In genomic region chr11:97769704-97770103, GRCm38 (mm10) we compare ENCODE assay signal across 22 mouse cellular contexts. TPM values are rescaled to one million over a fixed set of nuclear protein-coding genes. Genes with fewer than 3 reads are reported as not detected.
DNase-seq lines count a peak whose midpoint lies in the region; ATAC-seq and TF ChIP-seq lines count a peak whose summit lies in the region.
"Had no signal": no experiment of that assay in that cellular context is flagged by ENCODE, and none has a peak within 500 bp of the region (broad histone marks: within the 10 kb centered on the region; RNA-seq: fewer than 3 reads in every experiment).

No protein-coding gene starts in this region.

- no peaks in the 10 kb centered on the region for H3K36me3 ChIP-seq in intestine, embryonic 15.5 days
- no peaks in the 10 kb centered on the region for H3K36me3 ChIP-seq in stomach, postnatal 0 days (ENCODE audit: control insufficient read depth, insufficient read depth, low read length)
- H3K36me3 ChIP-seq in forebrain, embryonic 10.5 days (replicated peaks), result peaks cover 5% of the 10 kb centered on the region
- H3K36me3 ChIP-seq: kidney, embryonic 15.5 days; limb, embryonic 13.5 days; liver, embryonic 15.5 days; midbrain, embryonic 12.5 days had no signal

- DNase-seq in adrenal gland, adult 2 months, result peak; percentile 50
- no peak for DNase-seq in adrenal gland, postnatal 14 days
- peak; percentile 70 for DNase-seq in 416B (ENCODE audit: low read depth)
- peak; percentile 86 for DNase-seq in stomach, postnatal 0 days (ENCODE audit: low spot score)
- no peak for DNase-seq in frontal cortex, postnatal 36 days (ENCODE audit: low spot score in 2 of 2)
- no peak for DNase-seq in forebrain, embryonic 10.5 days (ENCODE audit: extremely low spot score, low spot score)
- DNase-seq: adrenal gland, postnatal 25 days; B cell, adult 2 months; cerebellum, adult 11-12 months; gastrocnemius, adult 2 months; heart, postnatal 10 days; right cerebral cortex, postnatal 25 days; thymus, postnatal 14 days had no signal

- WGBS in intestine, embryonic 15.5 days, result 22% methylated on average over 2 of the region's 2 CpGs
- 26% methylated on average over 2 of the region's 2 CpGs for WGBS in stomach, postnatal 0 days
- 36% methylated on average over 2 of the region's 2 CpGs for WGBS in forebrain, embryonic 10.5 days

- H3K9ac ChIP-seq in intestine, embryonic 15.5 days, result no peak overlapping the region
- no peak overlapping the region for H3K9ac ChIP-seq in stomach, postnatal 0 days (ENCODE audit: low read length)
- H3K9ac ChIP-seq: kidney, embryonic 15.5 days; limb, embryonic 13.5 days; liver, embryonic 15.5 days; midbrain, embryonic 12.5 days; neural tube, embryonic 13.5 days had no signal

- no peaks in the 10 kb centered on the region for H3K9me3 ChIP-seq in intestine, embryonic 15.5 days
- H3K9me3 ChIP-seq in stomach, postnatal 0 days (ENCODE audit: control insufficient read depth, low read length), result no peaks in the 10 kb centered on the region
- no peaks in the 10 kb centered on the region for H3K9me3 ChIP-seq in forebrain, embryonic 10.5 days
- H3K9me3 ChIP-seq: kidney, embryonic 15.5 days; limb, embryonic 13.5 days; liver, embryonic 15.5 days; midbrain, embryonic 12.5 days; neural tube, embryonic 13.5 days had no signal

- peaks cover 7% of the 10 kb centered on the region for H3K4me1 ChIP-seq in intestine, embryonic 15.5 days (replicated peaks)
- H3K4me1 ChIP-seq in stomach, postnatal 0 days (replicated peaks; ENCODE audit: control insufficient read depth, insufficient read depth), result peaks cover 6% of the 10 kb centered on the region; the same call in 1 of the 2 replicates
- H3K4me1 ChIP-seq in forebrain, embryonic 10.5 days, result peaks cover 20% of the 10 kb centered on the region

- ATAC-seq in intestine, embryonic 15.5 days, result peak; percentile 59
- ATAC-seq in stomach, postnatal 0 days (ENCODE audit: low FRiP score, low TSS enrichment), result peak; percentile 85
- ATAC-seq in frontal cortex, adult (ENCODE audit: low TSS enrichment), result no peak

- H3K4me2 ChIP-seq in intestine, embryonic 15.5 days (replicated peaks), result no peak overlapping the region
- H3K4me2 ChIP-seq in stomach, postnatal 0 days (replicated peaks; ENCODE audit: low read depth), result no peak overlapping the region
- H3K4me2 ChIP-seq: heart, embryonic 11.5 days; kidney, embryonic 15.5 days; limb, embryonic 13.5 days; liver, embryonic 15.5 days; midbrain, embryonic 12.5 days; neural tube, embryonic 13.5 days had no signal

- H3K27ac ChIP-seq in intestine, embryonic 15.5 days, result no peak overlapping the region
- no peak overlapping the region for H3K27ac ChIP-seq in stomach, postnatal 0 days (replicated peaks)
- H3K27ac ChIP-seq in forebrain, embryonic 10.5 days, result no peak overlapping the region
- H3K27ac ChIP-seq: gastrocnemius, adult 2 months; kidney, embryonic 15.5 days; limb, embryonic 13.5 days; liver, embryonic 15.5 days; midbrain, embryonic 12.5 days; neural tube, embryonic 13.5 days had no signal

- TF ChIP-seq EP300 in stomach, postnatal 0 days (optimal IDR thresholded peaks at IDR 0.05), result no peak

- no peak for TF ChIP-seq CTCF in stomach, postnatal 0 days (IDR thresholded peaks at IDR 0.05; ENCODE audit: low read depth)

- H3K27me3 ChIP-seq in intestine, embryonic 15.5 days (replicated peaks), result no peaks in the 10 kb centered on the region
- H3K27me3 ChIP-seq in stomach, postnatal 0 days (ENCODE audit: control insufficient read depth, insufficient read depth, low read length), result no peaks in the 10 kb centered on the region
- H3K27me3 ChIP-seq in forebrain, embryonic 10.5 days (ENCODE audit: poor library complexity, severe bottlenecking), result no peaks in the 10 kb centered on the region
- H3K27me3 ChIP-seq: kidney, embryonic 15.5 days; limb, embryonic 13.5 days; midbrain, embryonic 12.5 days; neural tube, embryonic 13.5 days had no signal

- no peak overlapping the region for H3K4me3 ChIP-seq in intestine, embryonic 15.5 days (replicated peaks)
- no peak overlapping the region for H3K4me3 ChIP-seq in stomach, postnatal 0 days (ENCODE audit: low read depth, low read length)
- H3K4me3 ChIP-seq in forebrain, embryonic 10.5 days, result no peak overlapping the region
- H3K4me3 ChIP-seq: gastrocnemius, adult 2 months; kidney, embryonic 15.5 days; limb, embryonic 13.5 days; liver, embryonic 15.5 days; midbrain, embryonic 12.5 days; neural tube, embryonic 13.5 days had no signal

RNA-seq across cellular contexts. Expression of gene Cwc25, which starts 3.3 kb away (rescaled TPM):
- 10 to 100 TPM; 17.5 to 28.9 TPM for total RNA-seq in adrenal gland, adult 2 months (2021)
- polyA plus RNA-seq in adrenal gland, adult 2 months (2012; rRNA removed), result 5.1 and 6.5 TPM in 2 replicates
- 17.6 and 18.7 TPM in 2 replicates for total RNA-seq in adrenal gland, postnatal 14 days (2021)
- 13.3 and 13.4 TPM in 2 replicates for polyA plus RNA-seq in intestine, embryonic 15.5 days (2015; fragmentation: Nextera tagmentation; extraction: Ambion mirVana)
- 9.0 TPM in 2 replicates for polyA plus RNA-seq in stomach, postnatal 0 days (2015; fragmentation: Nextera tagmentation; extraction: Ambion mirVana)
- polyA plus RNA-seq in forebrain, embryonic 10.5 days (2016; fragmentation: Nextera tagmentation; extraction: Ambion mirVana), result 20.3 and 22.0 TPM in 2 replicates

RNA-seq across cellular contexts. Expression of gene 1700001P01Rik, which starts 6.0 kb away (rescaled TPM):
- under 1 TPM in 1 of 2 experiments, not detected in 1; 0.49 TPM for total RNA-seq in adrenal gland, adult 2 months (2021)
- not detected in 2 replicates for polyA plus RNA-seq in adrenal gland, adult 2 months (2012; rRNA removed)
- total RNA-seq in adrenal gland, postnatal 14 days (2021), result not detected in 2 replicates
- 0.24 TPM in 1 of 2 replicates, not detected in the other for polyA plus RNA-seq in intestine, embryonic 15.5 days (2015; fragmentation: Nextera tagmentation; extraction: Ambion mirVana)
- not detected in 2 replicates for polyA plus RNA-seq in stomach, postnatal 0 days (2015; fragmentation: Nextera tagmentation; extraction: Ambion mirVana)
- 0.73 TPM in 1 of 2 replicates, not detected in the other for polyA plus RNA-seq in forebrain, embryonic 10.5 days (2016; fragmentation: Nextera tagmentation; extraction: Ambion mirVana)
- total RNA-seq: adrenal gland, postnatal 25 days; granulocyte monocyte progenitor cell, adult 5-6 weeks; heart, postnatal 10 days had no signal
- polyA plus RNA-seq: heart, embryonic 11.5 days; liver, embryonic 15.5 days had no signal

RNA-seq across cellular contexts. Expression of gene Rpl23, which starts 12.5 kb away (rescaled TPM):
- total RNA-seq in adrenal gland, adult 2 months (2021), result 100 to 1,000 TPM; 700 to 846 TPM
- 13.7 and 14.2 TPM in 2 replicates for polyA plus RNA-seq in adrenal gland, adult 2 months (2012; rRNA removed)
- 809 and 980 TPM in 2 replicates for total RNA-seq in adrenal gland, postnatal 14 days (2021)
- polyA plus RNA-seq in intestine, embryonic 15.5 days (2015; fragmentation: Nextera tagmentation; extraction: Ambion mirVana), result 530 and 606 TPM in 2 replicates
- 585 and 586 TPM in 2 replicates for polyA plus RNA-seq in stomach, postnatal 0 days (2015; fragmentation: Nextera tagmentation; extraction: Ambion mirVana)
- polyA plus RNA-seq in forebrain, embryonic 10.5 days (2016; fragmentation: Nextera tagmentation; extraction: Ambion mirVana), result 449 and 492 TPM in 2 replicates

RNA-seq across cellular contexts. Expression of gene Pip4k2b, which starts 25.2 kb away (rescaled TPM):
- total RNA-seq in adrenal gland, adult 2 months (2021), result 10 to 100 TPM; 26.9 to 27.2 TPM
- 12.8 and 14.7 TPM in 2 replicates for polyA plus RNA-seq in adrenal gland, adult 2 months (2012; rRNA removed)
- 24.8 and 34.7 TPM in 2 replicates for total RNA-seq in adrenal gland, postnatal 14 days (2021)
- 1.0 and 1.2 TPM in 2 replicates for polyA plus RNA-seq in intestine, embryonic 15.5 days (2015; fragmentation: Nextera tagmentation; extraction: Ambion mirVana)
- polyA plus RNA-seq in stomach, postnatal 0 days (2015; fragmentation: Nextera tagmentation; extraction: Ambion mirVana), result 0.73 and 0.75 TPM in 2 replicates
- 1.3 and 2.1 TPM in 2 replicates for polyA plus RNA-seq in forebrain, embryonic 10.5 days (2016; fragmentation: Nextera tagmentation; extraction: Ambion mirVana)

RNA-seq across cellular contexts. Expression of gene Lasp1, which starts 29.1 kb away (rescaled TPM):
- 100 to 1,000 TPM; 118 to 172 TPM for total RNA-seq in adrenal gland, adult 2 months (2021)
- polyA plus RNA-seq in adrenal gland, adult 2 months (2012; rRNA removed), result 127 and 138 TPM in 2 replicates
- 98.2 and 107 TPM in 2 replicates for total RNA-seq in adrenal gland, postnatal 14 days (2021)
- 123 and 126 TPM in 2 replicates for polyA plus RNA-seq in intestine, embryonic 15.5 days (2015; fragmentation: Nextera tagmentation; extraction: Ambion mirVana)
- 84.0 and 90.1 TPM in 2 replicates for polyA plus RNA-seq in stomach, postnatal 0 days (2015; fragmentation: Nextera tagmentation; extraction: Ambion mirVana)
- 85.5 and 87.3 TPM in 2 replicates for polyA plus RNA-seq in forebrain, embryonic 10.5 days (2016; fragmentation: Nextera tagmentation; extraction: Ambion mirVana)

Comparison
In these comparisons a context has a peak if more than half of its experiments do, and no peak if none do; other contexts are left out.
1. DNase-seq: peak in adrenal gland, adult 2 months (single experiment), 416B (single experiment) and stomach, postnatal 0 days (single experiment); none in adrenal gland, postnatal 14 days (single experiment), frontal cortex, postnatal 36 days (0 of 2) and forebrain, embryonic 10.5 days (single experiment).
2. RNA of gene Rpl23, which starts 12.5 kb away (polyA plus RNA-seq): 530 to 606 TPM in intestine, embryonic 15.5 days, 585 to 586 TPM in stomach, postnatal 0 days and 449 to 492 TPM in forebrain, embryonic 10.5 days; 13.7 to 14.2 TPM in adrenal gland, adult 2 months; every median in the first group is over 10 times any median in the second.